Mouse (Mus musculus) forebrain, embryonic 10.5 days (tissue): ENCODE measurements around the gene Nipa2. TPM values are rescaled to one million over a fixed set of nuclear protein-coding genes. Genes with fewer than 3 reads are reported as not detected.
"Not testable (repeated sequence)": the region's sequence is repeated elsewhere in the genome, so short reads cannot be mapped to it uniquely, and the experiment has no call there.

Experiments
- DNase-seq: peaks from one replicate; pipeline ENCODE4 v3.0.0-alpha.2; 2017; ENCODE audit warnings: low spot score; ENCODE audit errors: extremely low spot score
- H3K27ac ChIP-seq: fragments of 300-500 bp; sonication (generic); 2 replicates; pipeline ENCODE4 v1.5.1; 2016; ENCODE audit warnings: mild to moderate bottlenecking
- H3K27me3 ChIP-seq: fragments of 300-500 bp; sonication (generic); 2 replicates; pipeline ENCODE4 v1.6.1; 2016; ENCODE audit warnings: mild to moderate bottlenecking; ENCODE audit not compliant: poor library complexity, severe bottlenecking
- H3K36me3 ChIP-seq: fragments of 300-500 bp; sonication (generic); replicated peaks from 2 replicates; pipeline ENCODE4 v1.6.1; 2016; ENCODE audit warnings: mild to moderate bottlenecking, moderate library complexity
- H3K4me1 ChIP-seq: fragments of 300-500 bp; sonication (generic); 2 replicates; pipeline ENCODE4 v1.6.1; 2016
- H3K4me3 ChIP-seq: fragments of 300-500 bp; sonication (generic); 2 replicates; pipeline ENCODE4 v1.5.1; 2016; ENCODE audit warnings: mild to moderate bottlenecking, moderate library complexity
- H3K9me3 ChIP-seq: fragments of 300-500 bp; sonication (generic); 2 replicates; pipeline ENCODE4 v1.6.1; 2016; ENCODE audit warnings: mild to moderate bottlenecking, moderate library complexity
- WGBS: fragments of 180-500 bp; shearing (Covaris S2); methylation state at CpG from one replicate; pipeline ENCODE4 v1.1.7; 2016; 5-methylcytosine and 5-hydroxymethylcytosine counted together
- polyA plus RNA-seq: library from polyadenylated mRNA; unstranded; fragments of >200 nt; fragmentation: Nextera tagmentation; extraction: Ambion mirVana; gene quantifications from 2 replicates; pipeline ENCODE4 v1.2.1, GENCODE M21; 2016

The Nipa2 gene
- polyA plus RNA-seq, 1 experiment from 2014 or later, result 39.5 TPM

DNA sequence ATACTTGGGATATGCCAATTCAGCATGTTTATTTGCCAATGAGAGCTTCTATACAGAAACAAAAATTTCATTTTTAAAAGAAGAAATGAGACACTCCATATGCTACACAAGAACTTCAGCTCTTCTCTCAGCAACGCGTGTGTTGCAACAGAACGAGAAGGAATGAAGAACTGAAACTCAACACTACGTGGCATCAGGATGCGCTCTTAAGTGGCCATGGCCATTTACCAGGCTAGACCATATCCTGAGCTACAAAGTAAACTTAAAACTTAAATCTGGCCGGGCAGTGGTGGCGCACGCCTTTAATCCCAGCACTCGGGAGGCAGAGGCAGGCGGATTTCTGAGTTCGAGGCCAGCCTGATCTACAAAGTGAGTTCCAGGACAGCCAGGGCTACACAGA is 43.9 kb downstream of the Nipa2 start:
- 96% methylated on average over 11 of the region's 11 CpGs for WGBS
- H3K9me3 ChIP-seq, H3K4me1 ChIP-seq, H3K27ac ChIP-seq, H3K27me3 ChIP-seq, DNase-seq, H3K4me3 ChIP-seq: not testable (repeated sequence)
- H3K36me3 ChIP-seq, result peaks cover 95% of the 10 kb centered on the region

GRCm38 (mm10) chr7:55912118-55912517 is 50.2 kb downstream of the Nipa2 start:
- Histone ChIP-seq H3K4me1 (no peaks in the 10 kb centered on the region), H3K27me3 (no peaks in the 10 kb centered on the region), H3K36me3 (peaks cover 96% of the 10 kb centered on the region), H3K27ac (no peak overlapping the region), H3K9me3 (no peaks in the 10 kb centered on the region), H3K4me3 (no peak overlapping the region)
- WGBS, result 95% methylated on average over 5 of the region's 5 CpGs
- no peak for DNase-seq

DNA sequence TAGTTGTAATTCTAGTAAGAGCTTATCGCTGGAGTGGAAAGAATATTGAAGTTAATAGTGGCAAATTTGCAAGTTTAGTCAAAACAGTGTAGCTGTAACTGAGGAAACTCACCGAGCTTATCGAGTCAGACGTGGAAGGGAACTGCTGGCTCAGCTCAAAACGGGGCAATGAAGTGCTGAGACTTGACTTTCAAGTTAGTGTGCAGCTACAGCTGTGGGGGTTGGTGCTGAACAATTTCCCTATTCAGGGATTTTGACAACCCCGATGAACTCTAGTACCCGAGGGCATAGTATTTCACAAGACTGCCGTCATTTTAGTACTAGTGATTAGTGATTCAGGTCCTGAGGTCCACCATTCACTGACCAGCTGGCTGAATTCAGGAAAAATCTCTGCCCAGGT is 50.9 kb downstream of the Nipa2 start:
- peaks cover 96% of the 10 kb centered on the region for H3K36me3 ChIP-seq
- no peak overlapping the region for H3K4me3 ChIP-seq
- H3K9me3 ChIP-seq, result no peaks in the 10 kb centered on the region
- H3K4me1 ChIP-seq, result no peaks in the 10 kb centered on the region
- DNase-seq, result no peak
- no peaks in the 10 kb centered on the region for H3K27me3 ChIP-seq
- WGBS, result 90% methylated on average over 8 of the region's 8 CpGs
- H3K27ac ChIP-seq, result no peak overlapping the region

- Histone ChIP-seq H3K4me1 (no peaks in the 10 kb centered on the region), H3K4me3 (no peak overlapping the region), H3K36me3 (peaks cover 96% of the 10 kb centered on the region), H3K27ac (no peak overlapping the region), H3K9me3 (no peaks in the 10 kb centered on the region), H3K27me3 (no peaks in the 10 kb centered on the region)
- 81% methylated on average over 2 of the region's 2 CpGs for WGBS
- DNase-seq, result no peak
Observed at GRCm38 (mm10) chr7:55910356-55910755, 51.9 kb downstream of the Nipa2 start.

GRCm38 (mm10) chr7:55909519-55909918 is 52.8 kb downstream of the Nipa2 start:
- no peaks in the 10 kb centered on the region for H3K9me3 ChIP-seq
- 95% methylated on average over 1 of the region's 1 CpGs for WGBS
- no peaks in the 10 kb centered on the region for H3K27me3 ChIP-seq
- H3K4me3 ChIP-seq, result no peak overlapping the region
- H3K27ac ChIP-seq, result no peak overlapping the region
- no peak for DNase-seq
- H3K4me1 ChIP-seq, result no peaks in the 10 kb centered on the region
- peaks cover 96% of the 10 kb centered on the region for H3K36me3 ChIP-seq

GRCm38 (mm10) chr7:55905449-55905848 is 56.8 kb downstream of the Nipa2 start:
- no peaks in the 10 kb centered on the region for H3K4me1 ChIP-seq
- H3K4me3 ChIP-seq, result no peak overlapping the region
- no peak for DNase-seq
- no peaks in the 10 kb centered on the region for H3K9me3 ChIP-seq
- no peaks in the 10 kb centered on the region for H3K27me3 ChIP-seq
- H3K36me3 ChIP-seq, result peaks cover 95% of the 10 kb centered on the region
- 74% methylated on average over 2 of the region's 2 CpGs for WGBS
- H3K27ac ChIP-seq, result no peak overlapping the region

- no peak for DNase-seq
- Histone ChIP-seq H3K36me3 (peaks cover 95% of the 10 kb centered on the region), H3K27ac (no peak overlapping the region), H3K4me1 (no peaks in the 10 kb centered on the region), H3K4me3 (no peak overlapping the region), H3K9me3 (no peaks in the 10 kb centered on the region), H3K27me3 (no peaks in the 10 kb centered on the region)
- WGBS, result 90% methylated on average over 5 of the region's 5 CpGs
Observed at GRCm38 (mm10) chr7:55903766-55904165, 58.5 kb downstream of the Nipa2 start.

- Histone ChIP-seq H3K27ac (no peak overlapping the region), H3K4me3 (no peak overlapping the region), H3K36me3 (peaks cover 87% of the 10 kb centered on the region), H3K4me1 (no peaks in the 10 kb centered on the region), H3K9me3 (no peaks in the 10 kb centered on the region), H3K27me3 (no peaks in the 10 kb centered on the region)
- DNase-seq, result no peak
- WGBS, result 89% methylated on average over 11 of the region's 11 CpGs
Observed at GRCm38 (mm10) chr7:55891797-55892196, 70.5 kb downstream of the Nipa2 start.

- Histone ChIP-seq H3K36me3 (peaks cover 87% of the 10 kb centered on the region), H3K4me1 (no peaks in the 10 kb centered on the region), H3K4me3 (no peak overlapping the region), H3K27ac (no peak overlapping the region), H3K9me3 (no peaks in the 10 kb centered on the region), H3K27me3 (no peaks in the 10 kb centered on the region)
- DNase-seq, result no peak
Observed at GRCm38 (mm10) chr7:55890731-55891130, 71.5 kb downstream of the Nipa2 start.

- Histone ChIP-seq H3K27me3 (no peaks in the 10 kb centered on the region), H3K27ac (no peak overlapping the region), H3K4me1 (no peaks in the 10 kb centered on the region), H3K36me3 (peaks cover 81% of the 10 kb centered on the region), H3K4me3 (no peak overlapping the region), H3K9me3 (no peaks in the 10 kb centered on the region)
- 89% methylated on average over 4 of the region's 4 CpGs for WGBS
- DNase-seq, result no peak
Observed at GRCm38 (mm10) chr7:55889996-55890395, 72.3 kb downstream of the Nipa2 start.

DNA sequence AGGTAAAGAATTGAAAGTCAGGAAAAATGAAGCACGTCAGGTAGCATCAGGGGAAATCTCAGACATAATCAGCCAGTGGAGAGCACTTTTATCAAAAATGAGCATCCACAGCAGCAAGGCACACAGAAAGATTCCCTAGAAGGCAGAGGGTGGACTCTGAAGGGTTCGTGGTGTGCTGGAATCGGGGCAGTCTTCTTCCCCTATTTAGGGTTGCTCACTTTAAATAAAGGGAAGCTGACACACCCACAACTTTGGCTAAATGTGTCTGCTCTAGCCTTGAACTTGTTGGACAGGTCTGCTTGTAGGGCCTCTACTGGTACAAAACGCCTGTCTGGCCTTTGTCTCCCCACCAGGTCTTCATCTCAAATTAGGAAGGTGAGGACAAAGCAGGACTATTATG is 73.7 kb downstream of the Nipa2 start:
- H3K9me3 ChIP-seq, result no peaks in the 10 kb centered on the region
- WGBS, result 89% methylated on average over 4 of the region's 4 CpGs
- H3K4me3 ChIP-seq, result no peak overlapping the region
- peaks cover 72% of the 10 kb centered on the region for H3K36me3 ChIP-seq
- no peaks in the 10 kb centered on the region for H3K4me1 ChIP-seq
- no peaks in the 10 kb centered on the region for H3K27me3 ChIP-seq
- no peak for DNase-seq
- H3K27ac ChIP-seq, result no peak overlapping the region

Other genes with a start within 250 kb of the Nipa2 start
- 0.17 and 0.24 TPM in 2 replicates for gene Siglech, start 194.3 kb downstream of the Nipa2 start, polyA plus RNA-seq
- 33.5 and 36.2 TPM in 2 replicates for gene Tubgcp5, start 168.3 kb downstream of the Nipa2 start, polyA plus RNA-seq
- gene Cyfip1, start 120.7 kb downstream of the Nipa2 start, polyA plus RNA-seq, result 87.6 and 88.4 TPM in 2 replicates
- gene Nipa1, start 57.5 kb upstream of the Nipa2 start, polyA plus RNA-seq, result 6.4 and 6.5 TPM in 2 replicates
- gene Herc2, start 87.7 kb upstream of the Nipa2 start, polyA plus RNA-seq, result 19.0 and 19.8 TPM in 2 replicates